Mouse (Mus musculus) lung, embryonic 14.5 days (tissue): ENCODE measurements around the gene Vps36. TPM values are rescaled to one million over a fixed set of nuclear protein-coding genes. Genes with fewer than 3 reads are reported as not detected.

Experiments used
- ATAC-seq: fragments of 200-750 bp; cut with Nextera tagmentation; 2 replicates; pipeline ENCODE4 v1.8.0; 2017; ENCODE audit warnings: mild to moderate bottlenecking, moderate TSS enrichment, moderate library complexity; ENCODE audit not compliant: insufficient read depth
- DNase-seq: peaks from one replicate; pipeline ENCODE4 v3.0.0-alpha.2; 2015
- H3K27ac ChIP-seq: fragments of 300-500 bp; sonication (generic); 2 replicates; pipeline ENCODE4 v1.5.1; 2014; ENCODE audit warnings: low read depth, mild to moderate bottlenecking, moderate library complexity
- H3K27me3 ChIP-seq: fragments of 300-500 bp; sonication (generic); 2 replicates; pipeline ENCODE4 v1.6.1; 2014; ENCODE audit warnings: low read length, control low read depth; ENCODE audit not compliant: insufficient read depth
- H3K36me3 ChIP-seq: fragments of 300-500 bp; sonication (generic); 2 replicates; pipeline ENCODE4 v1.6.1; 2014; ENCODE audit warnings: control low read depth; ENCODE audit not compliant: insufficient read depth
- H3K4me1 ChIP-seq: fragments of 300-500 bp; sonication (generic); 2 replicates; pipeline ENCODE4 v1.6.1; 2014; ENCODE audit warnings: antibody characterized with exemption, control low read depth; ENCODE audit not compliant: insufficient read depth
- H3K4me2 ChIP-seq: fragments of 300-500 bp; sonication (generic); 2 replicates; pipeline ENCODE4 v1.6.1; 2014; ENCODE audit warnings: mild to moderate bottlenecking
- H3K4me3 ChIP-seq: fragments of 300-500 bp; sonication (generic); 2 replicates; pipeline ENCODE4 v1.5.1; 2014; ENCODE audit warnings: low read depth, low read length
- H3K9ac ChIP-seq: fragments of 300-500 bp; sonication (generic); 2 replicates; pipeline ENCODE4 v1.6.1; 2014
- H3K9me3 ChIP-seq: fragments of 300-500 bp; sonication (generic); 2 replicates; pipeline ENCODE4 v1.6.1; 2016; ENCODE audit warnings: low read depth, low read length, control low read depth
- CTCF ChIP-seq: IDR thresholded peaks from 2 replicates; pipeline ENCODE4 v1.5.1; 2016; ENCODE audit warnings: antibody characterized with exemption, low read depth
- WGBS: fragments of 180-500 bp; shearing (Covaris S2); extraction: QIAGEN DNeasy Blood & Tissue Kit; methylation state at CpG from one replicate; pipeline ENCODE4 v1.1.7; 2014; 5-methylcytosine and 5-hydroxymethylcytosine counted together
- polyA plus RNA-seq: library from polyadenylated mRNA; unstranded; fragments of >200 nt; fragmentation: Nextera tagmentation; extraction: Ambion mirVana; gene quantifications from 2 replicates; pipeline ENCODE4 v1.2.1, GENCODE M21; 2014

Vps36 gene
- polyA plus RNA-seq, 1 experiment from 2014 or later = 55.6 TPM

DNA sequence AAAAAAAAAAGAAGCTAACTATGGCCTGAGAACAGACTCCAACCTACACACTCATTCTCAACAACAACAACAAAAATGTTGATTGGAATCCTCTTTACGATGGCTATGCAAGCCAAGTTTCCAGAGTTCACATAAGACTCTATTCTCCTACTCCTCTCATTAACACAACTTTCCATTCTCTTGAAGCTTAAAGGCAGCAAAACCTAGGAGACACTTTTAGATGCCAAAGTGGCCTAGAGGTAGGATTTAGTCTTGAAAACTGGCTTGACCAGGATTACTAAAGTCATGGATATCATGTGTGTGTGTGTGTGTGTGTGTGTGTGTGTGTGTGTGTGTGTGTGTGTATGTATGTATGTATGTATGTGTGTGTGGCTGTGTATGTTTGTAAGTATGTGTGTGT lies 72.6 kb downstream of the Vps36 start:
- TF ChIP-seq CTCF = no peak
- no peaks in the 10 kb centered on the region for H3K9me3 ChIP-seq
- H3K4me3 ChIP-seq = no peak overlapping the region
- H3K4me2 ChIP-seq = no peak overlapping the region
- DNase-seq = no peak
- no peak for ATAC-seq
- no peak overlapping the region for H3K27ac ChIP-seq
- H3K36me3 ChIP-seq = no peaks in the 10 kb centered on the region
- no peak overlapping the region for H3K9ac ChIP-seq
- WGBS = 91% methylated on average over 1 of the region's 1 CpGs
- no peaks in the 10 kb centered on the region for H3K4me1 ChIP-seq
- no peaks in the 10 kb centered on the region for H3K27me3 ChIP-seq

DNA sequence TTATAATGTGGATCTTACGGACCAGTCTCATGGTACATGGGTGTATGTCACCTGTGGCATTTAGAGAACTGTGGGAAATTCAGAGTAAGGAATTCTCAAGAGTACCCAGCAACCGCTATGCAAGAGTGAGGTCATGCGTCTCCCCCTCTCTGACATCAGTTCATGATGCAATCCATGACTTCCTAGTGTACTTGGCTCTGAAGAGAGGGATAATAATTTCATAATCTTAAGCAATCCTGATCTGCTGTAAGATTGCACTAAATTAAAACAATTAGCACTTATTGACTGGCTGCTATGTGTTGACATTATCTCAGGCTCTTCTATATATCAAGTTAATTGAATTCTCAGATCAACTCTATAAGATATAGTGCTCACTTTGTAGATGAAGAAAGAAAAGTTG lies 74.2 kb downstream of the Vps36 start:
- DNase-seq (no peak), ATAC-seq (no peak)
- TF ChIP-seq CTCF = no peak
- no peaks in the 10 kb centered on the region for H3K27me3 ChIP-seq
- no peaks in the 10 kb centered on the region for H3K9me3 ChIP-seq
- no peak overlapping the region for H3K4me2 ChIP-seq
- H3K4me1 ChIP-seq = no peaks in the 10 kb centered on the region
- H3K27ac ChIP-seq = no peak overlapping the region
- H3K4me3 ChIP-seq = no peak overlapping the region
- H3K36me3 ChIP-seq = no peaks in the 10 kb centered on the region
- WGBS = 86% methylated on average over 3 of the region's 3 CpGs
- H3K9ac ChIP-seq = no peak overlapping the region

Other genes starting within 250 kb of the Vps36 start
- not detected in 2 replicates for gene Defb13, start 246.0 kb upstream of the Vps36 start, polyA plus RNA-seq
- not detected in 2 replicates for gene Fam90a1a, start 234.1 kb upstream of the Vps36 start, polyA plus RNA-seq
- not detected in 2 replicates for gene Ccdc70, start 223.0 kb upstream of the Vps36 start, polyA plus RNA-seq
- gene Atp7b, start 132.5 kb upstream of the Vps36 start, polyA plus RNA-seq = 1.9 and 2.2 TPM in 2 replicates
- gene Alg11, start 132.1 kb upstream of the Vps36 start, polyA plus RNA-seq = 27.6 and 34.4 TPM in 2 replicates
- gene Nek5, start 67.8 kb upstream of the Vps36 start, polyA plus RNA-seq = 0.26 and 0.27 TPM in 2 replicates
- 5.9 and 6.3 TPM in 2 replicates for gene Nek3, start 26.4 kb upstream of the Vps36 start, polyA plus RNA-seq
- gene Ckap2, start 7.0 kb upstream of the Vps36 start, polyA plus RNA-seq = 65.5 and 68.2 TPM in 2 replicates
- 32.5 and 33.6 TPM in 2 replicates for gene Thsd1, start 34.5 kb downstream of the Vps36 start, polyA plus RNA-seq
- not detected in 2 replicates for gene Tpte, start 90.6 kb downstream of the Vps36 start, polyA plus RNA-seq
- 21.2 and 23.9 TPM in 2 replicates for gene Slc25a15, start 205.8 kb downstream of the Vps36 start, polyA plus RNA-seq
- 36.8 and 36.9 TPM in 2 replicates for gene Mrps31, start 218.6 kb downstream of the Vps36 start, polyA plus RNA-seq